Mouse (Mus musculus) bone marrow macrophage, adult 2 months (primary cell): ENCODE measurements around the gene Ccdc85c. TPM values are rescaled to one million over a fixed set of nuclear protein-coding genes. Genes with fewer than 3 reads are reported as not detected.

Experiments used
- H3K27ac ChIP-seq: 2 replicates; pipeline ENCODE4 v1.5.1; 2012; ENCODE audit warnings: low read depth, low read length; ENCODE audit not compliant: insufficient read depth
- H3K4me1 ChIP-seq: 2 replicates; pipeline ENCODE4 v1.6.1; 2012; ENCODE audit warnings: low read length; ENCODE audit not compliant: control insufficient read depth, insufficient read depth
- H3K4me3 ChIP-seq: 2 replicates; pipeline ENCODE4 v1.5.1; 2012; ENCODE audit warnings: mild to moderate bottlenecking, low read length, moderate library complexity; ENCODE audit not compliant: insufficient read depth
- CTCF ChIP-seq: IDR thresholded peaks from 2 replicates; pipeline ENCODE4 v1.5.1; 2012; ENCODE audit warnings: low read depth, mild to moderate bottlenecking, low read length, moderate library complexity
- POLR2A ChIP-seq: IDR thresholded peaks from 2 replicates; pipeline ENCODE4 v1.6.1; 2012; ENCODE audit warnings: mild to moderate bottlenecking, low read depth, low read length, borderline replicate concordance
- polyA plus RNA-seq: library from polyadenylated mRNA; stranded (reverse); fragments of >200 nt; gene quantifications from 2 replicates; pipeline ENCODE4 v1.2.4, GENCODE M21; 2012; ENCODE audit not compliant: missing spikeins, insufficient read depth, insufficient read length

The Ccdc85c gene
- polyA plus RNA-seq, 1 experiment, result 0.25 TPM

DNA sequence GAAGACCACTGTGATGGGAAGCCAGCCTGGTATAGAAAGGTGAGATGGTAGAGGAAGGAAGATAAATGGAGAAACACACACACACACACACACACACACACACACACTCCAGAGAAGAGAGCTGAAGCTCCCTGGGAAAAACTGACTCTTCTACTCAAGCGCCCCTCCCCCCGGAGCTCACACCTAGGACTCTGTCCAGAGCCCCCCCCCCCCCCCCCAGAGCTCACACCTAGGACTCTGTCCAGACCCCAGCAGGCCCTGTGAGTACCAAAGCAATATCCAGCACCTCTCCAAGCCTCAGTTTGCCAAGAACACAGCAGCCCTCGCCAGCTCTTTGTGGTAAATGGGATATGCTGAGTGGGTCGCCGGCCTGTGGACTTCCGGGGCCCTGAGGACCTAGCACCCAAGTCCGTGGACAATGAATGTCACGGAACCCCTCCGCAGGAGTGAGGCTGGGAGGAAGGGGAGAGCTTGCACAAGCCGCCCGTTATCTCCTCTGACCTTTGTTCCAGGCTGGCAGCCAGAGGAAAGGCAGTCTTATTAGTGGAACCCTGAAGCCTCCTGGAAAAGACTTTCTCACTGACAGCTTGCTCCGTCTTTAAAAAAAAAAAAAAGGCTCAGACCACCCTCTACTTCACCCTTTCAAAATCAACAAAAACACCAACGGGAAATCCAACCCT is 4.8 kb downstream of the Ccdc85c start:
- Histone ChIP-seq H3K4me1 (no peaks in the 10 kb centered on the region), H3K27ac (no peak overlapping the region), H3K4me3 (no peak overlapping the region)
- no peak for TF ChIP-seq POLR2A
- no peak for TF ChIP-seq CTCF

- no peak overlapping the region for H3K4me3 ChIP-seq
- TF ChIP-seq POLR2A, result no peak
Observed at GRCm38 (mm10) chr12:108269699-108270098, 5.5 kb downstream of the Ccdc85c start.

DNA sequence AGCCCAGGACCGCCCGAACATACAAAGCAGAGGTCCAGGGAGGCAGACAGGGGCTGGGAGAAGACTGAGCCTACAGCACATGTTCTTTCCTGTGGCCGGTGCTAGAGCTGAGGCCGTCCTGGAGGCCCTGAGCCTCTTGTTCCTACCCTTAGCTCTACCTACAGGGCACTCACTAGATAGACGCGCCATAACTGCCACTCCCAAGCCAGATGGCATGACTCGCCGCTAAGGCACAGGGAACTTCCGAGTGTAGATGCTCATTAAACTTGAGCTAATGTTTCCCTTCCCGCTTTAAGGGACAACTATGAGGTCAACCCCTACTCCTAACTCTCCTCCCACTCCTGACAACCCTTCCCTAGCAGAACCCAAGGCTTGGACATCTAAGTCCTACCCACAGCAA is 6.3 kb downstream of the Ccdc85c start:
- Histone ChIP-seq H3K4me3 (no peak overlapping the region), H3K27ac (no peak overlapping the region), H3K4me1 (no peaks in the 10 kb centered on the region)
- TF ChIP-seq POLR2A (no peak), CTCF (no peak)

More at GRCm38 (mm10) chr12:108269699-108270098, 5.5 kb downstream of the Ccdc85c start:
- no peak overlapping the region for H3K27ac ChIP-seq
- no peaks in the 10 kb centered on the region for H3K4me1 ChIP-seq

DNA sequence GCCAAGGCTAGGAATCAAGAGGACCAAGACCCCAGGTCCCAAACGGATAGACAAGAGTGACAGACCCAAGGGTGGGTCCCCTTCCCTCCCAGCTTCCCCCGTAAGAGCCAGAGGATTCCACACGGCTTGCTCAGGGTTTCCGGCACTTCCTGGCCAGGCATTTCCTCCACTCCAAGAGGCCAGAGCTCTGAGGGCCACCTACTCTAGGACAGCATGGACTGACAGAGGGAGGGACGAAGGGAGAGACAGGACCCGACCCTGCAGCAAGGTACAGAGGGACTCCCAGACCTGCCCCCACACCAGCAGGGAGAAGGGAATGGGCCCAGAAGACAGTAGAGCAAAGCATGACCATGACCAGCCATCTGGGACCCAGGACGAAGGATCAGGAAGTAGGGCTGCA is 7.6 kb downstream of the Ccdc85c start:
- no peak for TF ChIP-seq POLR2A
- TF ChIP-seq CTCF, result no peak
- H3K4me3 ChIP-seq, result no peak overlapping the region
- no peak overlapping the region for H3K27ac ChIP-seq
- no peaks in the 10 kb centered on the region for H3K4me1 ChIP-seq

DNA sequence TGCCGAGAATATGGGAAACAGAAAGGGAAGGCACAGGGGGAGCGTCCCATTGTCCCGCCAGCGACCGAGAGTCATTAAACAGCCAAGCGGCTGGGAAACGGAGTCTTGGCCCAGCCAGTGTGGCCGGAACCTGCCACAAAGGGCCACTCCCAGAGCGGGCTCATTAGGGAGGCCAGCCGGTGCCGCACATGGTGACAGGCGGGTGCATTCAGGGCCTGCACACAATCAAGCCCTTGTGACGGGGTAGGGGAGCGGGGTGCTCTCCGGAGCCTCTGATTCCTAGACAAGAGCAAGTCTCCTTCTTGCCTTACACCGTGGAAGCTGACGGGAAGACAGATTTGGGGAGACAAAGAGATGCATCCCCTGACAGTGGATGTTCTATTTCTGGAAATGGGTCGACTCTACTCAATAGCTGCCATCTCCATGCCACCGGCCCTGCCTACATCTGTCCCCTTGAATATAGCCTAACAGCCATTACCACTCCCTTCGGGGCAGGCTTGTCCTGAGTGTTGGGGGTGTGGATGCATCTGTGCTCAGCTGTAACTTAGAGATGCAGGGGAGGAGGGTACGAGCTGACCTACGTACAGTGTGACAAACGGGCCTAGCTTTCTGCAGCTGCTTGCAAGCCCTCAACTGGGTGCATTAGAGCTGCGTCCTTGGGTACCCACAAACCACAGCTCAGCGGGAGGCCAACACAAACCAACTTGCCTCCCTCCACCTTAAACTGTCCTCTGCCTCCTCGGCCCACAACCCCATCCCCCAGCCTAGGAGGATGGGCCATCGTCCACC is 9.2 kb downstream of the Ccdc85c start:
- Histone ChIP-seq H3K27ac (no peak overlapping the region), H3K4me1 (no peaks in the 10 kb centered on the region), H3K4me3 (no peak overlapping the region)
- TF ChIP-seq CTCF (no peak), POLR2A (no peak)

GRCm38 (mm10) chr12:108264918-108265317 is 10.3 kb downstream of the Ccdc85c start:
- H3K4me1 ChIP-seq, result no peaks in the 10 kb centered on the region
- no peak overlapping the region for H3K27ac ChIP-seq
- TF ChIP-seq CTCF (no peak), POLR2A (no peak)
- no peak overlapping the region for H3K4me3 ChIP-seq

- TF ChIP-seq CTCF, result no peak
- TF ChIP-seq POLR2A, result no peak
- no peaks in the 10 kb centered on the region for H3K4me1 ChIP-seq
- H3K4me3 ChIP-seq, result no peak overlapping the region
- H3K27ac ChIP-seq, result no peak overlapping the region
Observed at GRCm38 (mm10) chr12:108260950-108261349, 14.3 kb downstream of the Ccdc85c start.

DNA sequence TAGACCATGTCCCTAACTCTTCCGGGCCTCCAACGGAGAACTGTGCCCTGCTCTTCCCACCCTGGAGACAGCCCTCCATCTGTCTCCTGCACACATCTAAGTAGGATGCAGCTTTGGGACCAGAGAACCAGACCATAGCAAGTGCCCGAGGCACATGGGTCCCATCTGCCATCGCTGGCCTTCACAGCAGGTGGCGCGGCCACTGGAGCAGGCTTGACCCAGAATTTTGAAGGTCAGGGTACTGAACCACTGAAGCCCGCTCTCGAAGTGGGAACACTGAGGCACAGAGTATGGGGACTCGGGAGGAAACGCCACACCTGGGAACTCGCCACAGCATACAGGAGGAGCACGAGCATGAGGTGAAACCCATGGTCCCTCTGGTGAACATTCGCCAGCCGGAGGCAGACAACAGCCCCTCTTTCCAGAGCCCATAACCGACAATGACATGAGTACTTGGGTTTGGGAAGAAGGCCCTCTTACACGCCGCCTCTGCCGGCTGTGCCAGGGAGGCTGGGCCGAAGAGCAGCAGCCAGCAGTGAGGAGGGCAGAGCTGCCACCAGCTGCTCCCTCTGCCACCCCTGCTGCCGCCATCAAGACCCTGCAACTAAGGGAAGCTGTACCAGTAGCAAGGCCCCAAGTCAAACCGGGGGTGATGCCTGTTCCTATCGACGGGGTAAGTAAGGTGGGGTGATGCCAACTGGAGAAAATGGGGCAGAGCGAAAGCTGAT is 15.7 kb downstream of the Ccdc85c start:
- TF ChIP-seq CTCF, result no peak
- TF ChIP-seq POLR2A, result no peak
- H3K4me3 ChIP-seq, result no peak overlapping the region
- H3K27ac ChIP-seq, result no peak overlapping the region
- H3K4me1 ChIP-seq, result no peaks in the 10 kb centered on the region

GRCm38 (mm10) chr12:108256734-108257133 is 18.5 kb downstream of the Ccdc85c start:
- TF ChIP-seq CTCF (no peak), POLR2A (no peak)
- Histone ChIP-seq H3K27ac (no peak overlapping the region), H3K4me1 (no peaks in the 10 kb centered on the region), H3K4me3 (no peak overlapping the region)

GRCm38 (mm10) chr12:108255960-108256359 is 19.3 kb downstream of the Ccdc85c start:
- no peak for TF ChIP-seq POLR2A
- no peak for TF ChIP-seq CTCF
- Histone ChIP-seq H3K4me1 (no peaks in the 10 kb centered on the region), H3K27ac (no peak overlapping the region), H3K4me3 (no peak overlapping the region)
